Mouse (Mus musculus): ENCODE data around the gene Abhd14a. TPM values are rescaled to one million over a fixed set of nuclear protein-coding genes. Genes with fewer than 3 reads are reported as not detected.
"Not testable (repeated sequence)": the region's sequence is repeated elsewhere in the genome, so short reads cannot be mapped to it uniquely, and the experiment has no call there.

The Abhd14a gene
- 73.6 and 78.1 TPM in 2 replicates for polyA plus RNA-seq (2012; rRNA removed)

DNA sequence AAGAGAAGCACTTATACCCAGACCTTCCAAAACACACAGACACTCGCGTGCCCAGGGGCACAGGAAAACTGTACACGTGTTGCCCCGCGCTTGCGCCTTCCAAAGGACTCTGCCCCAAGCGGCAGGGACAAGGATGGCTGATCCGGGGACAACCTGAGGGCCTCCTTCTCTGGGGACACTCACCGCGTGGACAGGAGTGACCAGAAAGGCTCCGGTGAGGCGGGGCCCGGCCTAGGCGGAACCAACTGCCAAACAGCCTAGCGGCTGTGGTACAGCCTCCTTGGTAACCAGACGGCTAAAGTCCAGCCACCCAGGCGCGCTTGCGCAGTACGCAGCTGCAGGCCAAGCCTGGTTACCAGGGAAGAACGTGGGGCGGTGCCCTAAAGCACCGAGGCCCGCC, at the start of gene Abhd14a, which contains the start of gene Abhd14b:
Gene Abhd14a, minus strand, starts transcription at position 331 of the 400 bp plus-strand sequence.
Gene Abhd14b, plus strand, starts transcription at position 112 of the 400 bp plus-strand sequence.
- DNase-seq (ENCODE audit: extremely low spot score in 1 of 2, low spot score in 1 of 2): peak; percentile 84 to 96

DNA sequence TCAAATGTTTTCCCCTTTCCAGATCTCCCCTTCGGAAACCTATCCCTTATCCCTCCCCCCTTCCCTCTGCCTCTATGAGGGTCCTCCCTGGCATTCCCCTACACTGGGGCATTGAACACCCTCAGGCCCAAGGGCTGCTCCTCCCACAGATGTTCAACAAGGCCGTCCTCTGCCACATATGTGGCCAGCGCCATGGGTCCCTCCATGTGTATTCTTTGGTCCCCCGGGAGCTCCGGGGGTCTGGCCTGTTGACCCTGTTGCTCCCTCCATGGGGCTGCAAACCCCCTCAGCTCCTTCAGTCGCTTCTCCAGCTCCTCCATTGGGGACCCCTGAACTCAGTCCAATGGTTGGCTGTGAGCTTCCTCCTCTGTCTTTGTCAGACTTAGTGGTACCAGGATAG, 40.1 kb upstream of the Abhd14a start:
- DNase-seq (ENCODE audit: extremely low spot score in 1 of 2, low spot score in 1 of 2): not testable (repeated sequence)

DNA sequence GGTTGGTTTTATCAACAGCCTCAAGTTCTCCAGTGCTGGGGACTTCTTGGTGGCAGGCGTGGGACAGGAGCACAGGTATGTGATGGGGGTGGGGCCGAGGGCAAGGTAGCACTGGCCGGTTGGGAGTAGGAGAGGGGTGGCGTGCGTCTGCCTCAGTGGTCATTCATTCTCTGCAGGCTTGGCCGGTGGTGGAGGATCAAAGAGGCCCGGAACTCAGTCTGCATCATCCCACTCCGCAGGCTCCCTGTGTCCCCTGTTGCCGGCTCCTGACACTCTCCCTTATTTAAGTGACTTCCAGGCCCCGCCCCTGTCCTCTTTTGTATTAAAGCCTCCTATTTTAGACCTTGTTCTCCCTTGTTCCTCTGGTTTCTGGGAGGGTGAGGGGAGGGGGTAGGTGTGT, 37.6 kb upstream of the Abhd14a start:
- DNase-seq (ENCODE audit: extremely low spot score in 1 of 2, low spot score in 1 of 2): no peak

DNA sequence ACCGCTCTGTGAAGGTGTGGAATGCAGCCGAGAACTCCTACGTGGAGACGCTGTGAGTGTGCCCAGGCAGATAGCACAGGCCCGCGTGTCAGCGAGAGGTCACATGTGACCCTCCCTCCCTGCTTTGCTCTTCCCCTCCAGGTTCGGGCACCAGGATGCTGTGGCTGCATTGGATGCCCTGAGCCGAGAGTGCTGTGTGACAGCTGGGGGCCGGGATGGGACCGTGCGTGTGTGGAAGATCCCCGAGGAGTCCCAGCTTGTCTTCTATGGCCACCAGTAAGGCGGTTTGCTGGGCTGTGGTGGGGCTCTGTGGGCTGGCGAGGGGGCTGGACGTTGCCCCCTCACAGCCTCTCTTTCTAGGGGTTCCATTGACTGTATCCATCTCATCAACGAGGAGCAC, 36.1 kb upstream of the Abhd14a start:
- no peak for DNase-seq (ENCODE audit: extremely low spot score in 1 of 2, low spot score in 1 of 2)

DNA sequence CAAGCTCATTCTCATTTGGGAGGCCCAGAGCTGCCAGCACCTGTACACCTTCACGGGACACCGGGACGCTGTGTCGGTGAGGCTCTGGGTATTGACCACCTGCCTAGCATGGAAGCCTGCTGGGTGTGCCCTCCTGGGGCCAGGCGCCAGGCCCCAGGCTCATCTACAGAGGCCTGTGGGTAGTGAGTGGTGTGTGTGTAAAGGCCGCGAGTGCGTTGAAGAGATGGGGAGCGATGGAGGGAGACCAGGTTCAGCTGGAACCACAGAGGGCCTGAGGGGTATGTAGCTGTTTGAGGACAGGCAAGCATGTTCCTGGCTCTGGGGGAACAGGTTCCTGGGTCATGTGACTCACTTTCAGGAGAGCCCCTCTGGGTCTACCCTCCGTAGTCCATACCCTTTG, 35.7 kb upstream of the Abhd14a start:
- no peak for DNase-seq (ENCODE audit: extremely low spot score in 1 of 2, low spot score in 1 of 2)

DNA sequence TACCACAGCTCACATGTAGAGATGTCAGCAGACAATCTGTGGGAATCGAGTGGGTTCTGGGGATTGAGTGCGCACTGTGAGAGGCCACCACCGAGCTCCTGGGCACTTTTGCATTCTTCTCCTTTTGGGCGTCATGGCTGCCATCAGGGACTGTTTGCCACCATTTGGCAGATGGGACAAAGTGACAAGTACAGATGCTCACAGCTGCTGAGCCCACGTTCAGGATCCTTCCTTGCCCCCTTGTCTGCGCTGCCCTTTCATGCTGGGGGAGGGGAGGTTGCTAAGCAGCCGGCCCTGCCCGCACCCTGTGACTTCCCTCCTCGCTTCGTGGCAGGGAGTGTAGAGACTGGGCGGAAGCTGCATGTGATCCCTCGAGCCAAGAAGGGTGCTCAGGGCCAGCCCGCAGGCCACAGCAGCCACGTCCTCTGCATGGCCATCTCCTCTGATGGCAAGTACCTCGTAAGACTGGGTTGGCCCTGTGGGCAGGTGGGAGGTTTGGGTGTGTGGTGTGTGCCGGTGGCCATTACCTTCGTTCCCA, 35.2 kb upstream of the Abhd14a start:
- no peak for DNase-seq (ENCODE audit: extremely low spot score in 1 of 2, low spot score in 1 of 2)

DNA sequence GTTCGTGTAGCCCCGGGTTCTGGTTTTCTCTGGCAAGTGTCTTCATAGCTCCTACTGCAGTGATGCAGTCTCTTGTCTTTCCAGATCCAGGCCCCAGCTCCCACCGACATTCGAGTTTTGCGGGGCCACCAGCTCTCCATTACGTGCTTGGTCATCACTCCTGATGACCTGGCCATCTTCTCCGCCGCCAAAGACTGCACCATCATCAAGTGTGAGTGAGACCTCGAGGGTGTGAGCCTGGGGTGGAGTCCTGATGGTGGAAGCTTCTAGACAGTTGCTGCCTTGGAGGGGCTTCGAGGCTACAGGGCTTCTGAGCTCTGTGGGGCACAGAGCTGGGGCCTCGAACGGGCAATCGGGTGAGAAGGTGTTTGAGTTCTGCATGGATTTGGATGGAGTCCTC, 34.2 kb upstream of the Abhd14a start:
- DNase-seq (ENCODE audit: extremely low spot score in 1 of 2, low spot score in 1 of 2): no peak

DNA sequence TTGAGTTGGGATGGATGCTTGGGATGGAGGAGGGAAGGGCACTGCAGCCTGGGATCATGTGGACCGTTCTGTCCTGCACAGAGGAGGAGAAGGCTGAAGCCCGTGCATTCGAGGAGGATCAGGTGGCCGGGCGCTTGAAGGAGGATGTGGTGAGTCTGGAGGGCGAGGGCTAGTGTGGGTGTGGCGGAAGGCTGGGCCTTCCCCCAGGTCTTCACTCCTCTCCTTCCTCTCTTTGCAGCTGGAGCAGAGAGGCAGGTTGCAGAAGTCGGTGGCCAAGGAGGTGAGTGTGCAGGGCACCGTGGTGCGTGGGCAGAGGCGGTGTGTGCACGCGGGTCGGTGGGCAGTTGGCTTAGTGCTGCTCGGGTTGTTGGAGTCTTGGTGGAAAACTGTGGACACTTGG, 33.6 kb upstream of the Abhd14a start:
- no peak for DNase-seq (ENCODE audit: extremely low spot score in 1 of 2, low spot score in 1 of 2)

DNA sequence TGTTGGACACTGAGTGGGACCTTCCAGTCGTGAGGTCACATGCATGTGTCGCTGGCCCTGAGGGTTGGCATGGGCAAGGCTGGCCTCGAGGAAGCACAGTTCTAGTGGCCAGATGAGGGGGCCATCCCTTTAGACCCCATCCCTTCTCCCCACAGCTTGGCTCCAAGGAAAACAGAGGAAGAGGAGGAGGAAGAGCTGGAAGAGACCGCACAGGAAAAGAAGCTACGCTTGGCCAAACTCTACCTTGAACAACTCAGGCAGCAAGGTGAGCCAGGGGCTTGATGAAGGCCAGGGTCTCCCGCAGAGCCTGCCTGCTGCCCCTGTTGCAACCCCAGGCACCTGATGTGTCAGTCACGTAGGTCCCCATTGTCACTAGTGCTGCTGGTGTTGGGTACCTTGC, 33.1 kb upstream of the Abhd14a start:
- no peak for DNase-seq (ENCODE audit: extremely low spot score in 1 of 2, low spot score in 1 of 2)

DNA sequence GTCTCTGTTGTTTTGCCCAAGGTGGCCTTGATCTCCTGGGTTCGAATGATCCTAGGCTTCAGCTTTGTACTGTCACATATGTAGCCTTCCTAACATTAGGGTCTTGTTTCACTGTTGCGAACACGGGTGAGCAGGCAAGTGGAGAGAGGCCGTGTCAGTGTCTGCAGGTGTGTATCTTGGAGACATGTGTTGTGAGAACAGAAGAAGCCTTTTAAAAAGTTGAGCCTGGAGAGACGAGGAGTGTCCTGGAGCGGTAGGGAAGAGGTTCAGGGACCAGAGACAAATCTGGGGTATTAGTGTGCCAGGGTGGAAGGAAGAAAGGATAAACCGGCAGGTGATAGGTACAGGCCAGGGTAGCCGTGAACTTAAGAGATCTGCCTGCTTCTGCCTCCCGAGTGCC, 30.6 kb upstream of the Abhd14a start:
- DNase-seq (ENCODE audit: extremely low spot score in 1 of 2, low spot score in 1 of 2): no peak

DNA sequence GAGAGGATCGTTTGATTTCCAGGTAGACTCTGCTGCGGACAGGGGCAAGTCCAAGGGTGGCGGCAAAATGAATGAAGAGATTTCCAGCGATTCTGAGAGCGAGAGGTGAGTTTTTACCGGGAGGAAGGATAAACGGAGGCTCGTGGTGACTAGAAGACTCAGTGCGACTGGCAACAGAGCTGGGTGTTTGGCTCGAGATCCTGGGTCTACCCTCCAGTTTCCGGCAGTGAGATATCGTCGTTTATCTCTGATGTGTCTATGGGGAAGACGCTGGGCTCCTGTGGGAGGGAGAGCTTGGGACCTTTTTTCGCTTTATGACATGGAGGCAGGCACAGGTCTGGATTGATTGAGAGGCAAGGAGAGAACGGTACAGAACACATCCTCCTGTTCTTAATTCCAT, 30.2 kb upstream of the Abhd14a start:
- DNase-seq (ENCODE audit: extremely low spot score in 1 of 2, low spot score in 1 of 2): no peak

DNA sequence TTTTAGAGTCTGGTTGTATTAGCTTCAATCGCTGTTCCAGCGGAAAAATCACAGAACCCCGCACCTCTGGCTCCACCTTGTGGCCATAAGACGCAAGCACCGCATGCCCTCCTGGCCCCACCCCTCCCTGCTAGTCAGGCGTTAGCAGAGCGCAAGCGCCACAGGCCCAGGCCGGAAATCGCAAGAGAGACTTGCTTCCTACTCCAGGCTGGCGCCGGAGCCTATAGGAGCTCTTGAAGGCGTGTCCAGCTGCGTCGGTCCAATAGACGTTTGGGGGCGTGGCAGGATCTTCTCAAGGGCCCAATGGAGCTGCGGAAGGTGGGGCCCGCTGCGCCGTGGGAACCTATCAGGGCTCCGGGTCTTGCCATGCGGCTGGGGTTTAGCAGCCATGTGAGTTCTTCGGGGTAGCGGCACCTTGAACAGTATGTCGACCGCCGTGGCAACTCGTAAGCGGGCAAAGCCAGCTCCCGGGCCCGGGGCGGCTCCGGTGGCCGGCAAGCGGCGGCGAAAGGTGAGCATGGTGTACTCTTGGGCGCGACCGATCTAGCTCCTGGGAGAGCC, 29.5 kb upstream of the Abhd14a start, which contains the start of gene Parp3:
Gene Parp3, minus strand, starts transcription at position 26 of the 561 bp plus-strand sequence.
- DNase-seq (ENCODE audit: extremely low spot score in 1 of 2, low spot score in 1 of 2): peak; percentile 100

DNA sequence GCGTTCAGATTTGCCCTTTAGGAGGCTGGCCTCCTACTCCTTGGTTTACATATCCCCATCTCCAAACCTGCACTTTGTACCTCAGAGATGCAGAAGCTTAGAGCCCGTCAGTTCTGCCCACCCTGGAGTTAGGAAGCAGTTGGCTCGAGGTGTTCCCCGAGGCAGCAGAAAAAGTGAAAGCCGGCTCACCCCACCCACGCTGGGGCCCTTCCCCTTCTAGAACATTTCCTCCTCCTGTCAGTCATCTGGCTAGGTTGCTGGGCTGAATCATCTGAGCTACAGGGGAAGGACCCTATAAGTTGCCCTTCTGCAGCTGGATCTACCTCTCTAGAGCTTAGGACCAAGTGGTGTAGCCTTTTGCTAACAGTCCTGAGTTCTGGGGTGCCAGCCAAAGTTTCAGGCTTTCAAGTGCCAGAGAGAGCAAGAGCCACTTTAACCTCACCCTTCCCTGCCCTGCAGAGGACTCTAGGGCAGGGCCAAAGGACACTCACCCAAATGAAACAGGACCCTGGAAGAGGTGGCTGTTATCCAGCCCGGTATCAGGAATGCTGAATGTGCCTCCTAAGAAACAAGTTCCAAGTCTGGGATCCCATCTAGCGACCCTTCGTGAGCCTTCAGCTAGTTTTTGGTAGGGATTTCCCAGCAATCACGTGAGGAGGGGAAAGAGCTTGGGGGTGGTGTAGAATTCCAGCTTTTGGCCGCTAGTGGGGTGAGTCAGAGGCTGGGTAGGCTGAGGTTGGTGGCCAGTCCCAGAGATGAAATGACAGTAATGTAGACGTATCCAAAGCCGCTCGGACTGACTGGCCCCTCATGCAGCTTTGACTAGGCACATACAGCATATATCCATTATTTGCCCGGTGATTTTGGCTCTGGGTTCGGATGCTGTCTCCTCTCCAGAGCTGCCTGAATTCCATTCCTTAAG, 28.8 kb upstream of the Abhd14a start:
- peak in 1 of 2 experiments; percentile 4 for DNase-seq (ENCODE audit: extremely low spot score in 1 of 2, low spot score in 1 of 2)

DNA sequence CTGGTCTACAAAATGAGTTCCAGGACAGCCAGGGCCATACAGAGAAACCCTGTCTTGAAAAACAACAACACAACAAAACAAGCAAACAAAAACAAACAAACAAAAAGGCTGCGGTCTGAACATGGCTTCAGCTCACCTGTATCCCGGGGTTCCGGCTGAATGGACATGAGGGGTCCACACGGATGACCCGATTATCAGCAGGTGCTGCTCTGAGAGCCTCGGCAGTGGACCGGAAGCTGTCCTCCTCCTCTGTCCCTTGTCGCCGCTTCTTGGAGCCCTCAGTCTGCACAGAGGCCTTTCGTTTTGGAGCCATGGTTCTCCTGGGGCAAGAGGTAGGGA, 28.2 kb upstream of the Abhd14a start, which contains the start of gene Rrp9:
Gene Rrp9, plus strand, starts transcription at position 301 of the 339 bp plus-strand sequence.
- no peak for DNase-seq (ENCODE audit: extremely low spot score in 1 of 2, low spot score in 1 of 2)

DNA sequence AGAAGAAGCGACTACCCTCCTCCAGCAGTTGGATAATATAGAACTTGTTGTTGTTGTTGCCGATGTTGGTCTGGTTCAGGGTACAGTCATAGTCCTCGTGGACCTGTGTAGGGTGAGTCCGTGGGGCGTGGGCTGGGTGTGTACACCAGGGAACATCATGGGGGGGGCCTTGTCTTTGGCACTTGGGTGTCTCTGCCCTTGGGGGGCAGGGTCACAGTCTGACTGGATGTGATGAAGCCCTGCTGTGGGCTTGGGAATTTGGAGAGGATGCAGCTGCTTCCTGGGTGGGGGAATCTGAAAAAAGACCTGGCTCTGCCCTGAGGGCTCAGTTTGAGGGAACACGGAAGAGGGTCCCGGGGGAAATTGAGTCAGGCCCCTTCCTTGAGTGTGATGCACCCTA, 27.6 kb upstream of the Abhd14a start:
- DNase-seq (ENCODE audit: extremely low spot score in 1 of 2, low spot score in 1 of 2): peak in 1 of 2 experiments; percentile 2

DNA sequence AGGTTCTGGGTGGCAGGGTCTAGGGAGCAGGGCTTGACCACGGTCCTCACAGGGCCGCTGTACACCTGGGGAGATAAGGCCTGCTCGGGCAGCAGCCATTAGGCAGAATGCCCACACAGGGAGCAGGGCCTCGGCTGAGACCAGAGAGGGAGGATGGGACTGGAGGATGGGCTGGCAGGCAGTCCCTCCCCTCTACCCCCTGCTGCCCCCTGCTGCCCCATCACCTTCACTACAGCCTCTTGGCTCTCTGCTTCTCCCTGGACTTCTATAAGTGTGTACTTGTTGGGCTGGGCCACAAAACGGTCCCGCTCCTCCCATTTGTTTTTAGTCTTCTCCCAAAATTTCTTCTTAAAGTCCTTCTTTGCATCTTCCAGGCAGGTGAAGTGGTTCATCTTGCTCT, 27.0 kb upstream of the Abhd14a start:
- DNase-seq (ENCODE audit: extremely low spot score in 1 of 2, low spot score in 1 of 2): peak; percentile 18 to 65

DNA sequence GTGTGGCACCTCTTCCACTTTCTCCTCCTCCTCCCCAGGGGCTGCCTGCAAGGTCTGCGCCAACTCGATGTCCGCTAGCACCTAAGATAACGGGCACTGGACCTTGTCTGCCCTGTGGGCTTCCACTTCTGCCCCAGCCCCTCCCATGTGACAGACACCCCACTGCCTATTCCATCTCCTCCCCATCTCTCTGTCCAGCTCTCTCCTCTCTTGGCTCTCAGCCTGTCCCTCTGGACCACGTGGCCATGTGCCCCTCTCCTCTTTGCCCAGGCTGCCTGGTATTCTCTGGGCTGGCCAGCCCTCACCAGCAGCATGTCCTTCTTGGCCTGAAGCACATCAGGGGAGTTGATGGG, 26.3 kb upstream of the Abhd14a start:
- DNase-seq (ENCODE audit: extremely low spot score in 1 of 2, low spot score in 1 of 2): peak in 1 of 2 experiments; percentile 2

DNA sequence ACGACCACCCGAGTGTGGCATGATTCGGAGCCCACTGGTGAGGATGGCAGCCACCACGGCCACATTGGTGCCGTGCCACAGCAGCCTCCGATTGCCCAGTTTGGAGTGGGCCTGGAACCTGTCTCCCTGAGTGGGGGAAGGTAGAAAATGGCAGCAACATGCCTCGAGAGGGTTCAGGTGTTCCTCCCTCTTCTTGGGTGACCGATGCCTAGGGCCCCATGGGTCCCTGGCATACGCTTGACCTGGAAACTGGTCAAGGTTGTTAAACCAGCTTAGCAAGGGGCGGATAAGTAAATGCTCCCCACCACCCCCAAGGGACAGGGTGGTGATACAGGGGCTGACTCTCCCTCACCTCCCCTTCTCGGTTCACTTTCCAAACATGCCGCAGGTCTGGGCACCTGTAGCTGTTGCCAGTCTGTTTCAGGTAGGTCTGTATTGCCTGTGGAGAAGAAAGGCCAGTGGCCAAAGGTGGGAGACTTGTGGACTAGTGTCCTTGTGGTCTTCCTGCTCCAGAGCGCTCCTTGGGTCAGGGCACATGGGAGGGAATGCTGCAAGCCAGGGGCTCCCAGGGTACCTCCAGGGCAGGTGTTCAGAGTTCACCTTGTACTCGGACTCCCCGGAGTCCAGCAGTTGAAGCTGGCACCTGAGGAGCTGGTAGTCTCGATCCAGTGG, 25.7 kb upstream of the Abhd14a start:
- DNase-seq (ENCODE audit: extremely low spot score in 1 of 2, low spot score in 1 of 2): peak in 1 of 2 experiments; percentile 2

DNA sequence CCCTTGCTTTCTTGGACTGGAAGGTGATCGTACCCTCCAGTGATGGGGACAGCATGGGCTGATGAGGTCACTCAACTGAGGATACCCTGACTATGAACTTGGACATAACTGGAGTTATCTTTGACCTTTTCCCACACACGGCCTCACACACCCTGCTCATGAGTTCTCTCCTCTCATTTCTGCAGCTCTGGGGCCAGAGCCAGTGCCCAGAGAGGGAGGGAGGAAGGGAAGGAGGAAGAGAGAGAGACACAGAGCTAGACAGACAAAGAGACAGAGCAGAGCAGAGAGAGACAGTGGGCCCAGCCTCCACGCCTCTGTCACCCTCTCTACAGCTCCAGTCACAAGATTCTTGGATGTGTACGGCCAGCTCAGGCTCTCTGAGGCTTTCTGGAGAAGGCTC, 24.8 kb upstream of the Abhd14a start:
- DNase-seq (ENCODE audit: extremely low spot score in 1 of 2, low spot score in 1 of 2): no peak

DNA sequence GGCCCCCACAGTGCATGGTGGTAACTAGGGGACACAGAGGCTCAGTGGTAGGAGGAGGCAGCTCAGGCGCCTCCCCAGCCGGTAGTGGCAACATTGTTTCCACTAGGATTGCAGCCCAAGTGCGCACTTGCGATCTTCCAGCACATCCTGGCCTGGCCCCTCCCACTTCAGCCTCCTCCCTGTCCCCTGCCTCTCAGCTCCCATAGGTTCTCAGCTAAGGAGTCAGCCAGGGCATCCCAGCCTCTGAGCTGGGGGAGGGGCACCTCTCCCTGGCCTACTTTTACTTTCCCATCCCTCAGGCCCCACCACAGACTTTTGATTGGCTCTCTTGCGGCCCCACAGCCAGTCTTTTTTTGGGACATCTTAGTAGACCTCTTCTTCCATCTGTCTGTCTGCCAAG, 24.4 kb upstream of the Abhd14a start:
- DNase-seq (ENCODE audit: extremely low spot score in 1 of 2, low spot score in 1 of 2): peak in 1 of 2 experiments; percentile 50
